Mouse (Mus musculus) effector memory CD4-positive, alpha-beta T cell, adult 7 months (primary cell): ENCODE results near the gene Rbm18. TPM values are rescaled to one million over a fixed set of nuclear protein-coding genes. Genes with fewer than 3 reads are reported as not detected.

ENCODE experiments used
- polyA plus RNA-seq: library from polyadenylated mRNA; unstranded; fragments of 100-300 nt; shearing (Covaris generic); gene quantifications from one replicate; pipeline ENCODE4 v1.2.1, GENCODE M21; 2017

The Rbm18 gene
- polyA plus RNA-seq: 55.0 TPM

GRCm38 (mm10) chr2:36136300-36136941, at the start of gene Rbm18, which contains the start of gene Mrrf:
Gene Rbm18 (minus strand): TSS chr2:36136773.
Gene Mrrf (plus strand): TSS chr2:36136389.

GRCm38 (mm10) chr2:36104956-36105741, 31.4 kb downstream of the Rbm18 start, which contains the start of gene Lhx6:
Gene Lhx6 (minus strand): TSS chr2:36105408.

Other genes with a start within 250 kb of the Rbm18 start
- 0.87 TPM for gene Ttll11, start 156.9 kb downstream of the Rbm18 start, polyA plus RNA-seq
- 59.7 TPM for gene Ndufa8, start 87.4 kb downstream of the Rbm18 start, polyA plus RNA-seq
- not detected for gene Morn5, start 87.3 kb downstream of the Rbm18 start, polyA plus RNA-seq
- gene Lhx6, start 31.4 kb downstream of the Rbm18 start, polyA plus RNA-seq: not detected
- gene Mrrf, start 384 bp downstream of the Rbm18 start, polyA plus RNA-seq: 11.6 TPM
- 0.71 TPM for gene Ptgs1, start 93.7 kb upstream of the Rbm18 start, polyA plus RNA-seq
- gene Olfr338, start 236.7 kb upstream of the Rbm18 start, polyA plus RNA-seq: 0.23 TPM